Mouse (Mus musculus): ENCODE results near the gene Bbs9.

GRCm38 (mm10) chr9:22532112-22532511 lies 56.6 kb downstream of the Bbs9 start:
- no peak for TF ChIP-seq MAX (IDR thresholded peaks at IDR 0.05)
- no peak for TF ChIP-seq CTCF (IDR thresholded peaks at IDR 0.05; ENCODE audit: control insufficient read depth, insufficient read depth, insufficient read length)
- TF ChIP-seq FOSL1 (IDR thresholded peaks at IDR 0.05; ENCODE audit: insufficient read depth, low read length, poor library complexity, severe bottlenecking): no peak
- TF ChIP-seq CEBPB (IDR thresholded peaks at IDR 0.05; ENCODE audit: low read depth): no peak
- TF ChIP-seq MYOG (IDR thresholded peaks at IDR 0.05; ENCODE audit: control insufficient read depth, extremely low read depth, insufficient read length): no peak
- no peak for TF ChIP-seq MYOD1 (IDR thresholded peaks at IDR 0.05; ENCODE audit: control insufficient read depth, insufficient read length, low read depth)
